In genomic region chr11:30572790-30573395, GRCm38 (mm10) we compare ENCODE assay signal across 18 mouse cellular contexts.
DNase-seq lines count a peak whose midpoint lies in the region; ATAC-seq and TF ChIP-seq lines count a peak whose summit lies in the region.
"Had no signal": no experiment of that assay in that cellular context is flagged by ENCODE, and none has a peak within 500 bp of the region (broad histone marks: within the 10 kb centered on the region; RNA-seq: fewer than 3 reads in every experiment).

No protein-coding gene starts in this region.

- H3K4me3 ChIP-seq in intestine, postnatal 0 days (ENCODE audit: low read depth, low read length), result peak overlapping the region; percentile 1; the same call in 1 of the 2 replicates
- H3K4me3 ChIP-seq in hindbrain, embryonic 12.5 days, result no peak overlapping the region
- H3K4me3 ChIP-seq: erythroblast, embryonic 14.5 days; gastrocnemius, adult 2 months; heart, adult 2 months; megakaryocyte, embryonic 14.5 days had no signal

- no peaks in the 10 kb centered on the region for H3K4me1 ChIP-seq in intestine, postnatal 0 days (replicated peaks; ENCODE audit: control insufficient read depth, insufficient read depth, low read length)
- H3K4me1 ChIP-seq in hindbrain, embryonic 12.5 days, result no peaks in the 10 kb centered on the region
- H3K4me1 ChIP-seq: megakaryocyte, embryonic 14.5 days had no signal

- H3K27ac ChIP-seq in intestine, postnatal 0 days (ENCODE audit: low read depth, low read length), result no peak overlapping the region
- H3K27ac ChIP-seq in hindbrain, embryonic 12.5 days, result no peak overlapping the region
- H3K27ac ChIP-seq: gastrocnemius, adult 2 months; heart, adult 2 months had no signal

- H3K9me3 ChIP-seq in intestine, postnatal 0 days (ENCODE audit: control insufficient read depth), result no peaks in the 10 kb centered on the region
- no peaks in the 10 kb centered on the region for H3K9me3 ChIP-seq in hindbrain, embryonic 12.5 days (replicated peaks)
- H3K9me3 ChIP-seq: megakaryocyte, embryonic 14.5 days had no signal

- no peak overlapping the region for H3K9ac ChIP-seq in intestine, postnatal 0 days (ENCODE audit: low read depth, low read length)
- no peak overlapping the region for H3K9ac ChIP-seq in hindbrain, embryonic 12.5 days

- 64% methylated on average over 15 of the region's 15 CpGs for WGBS in intestine, postnatal 0 days
- WGBS in hindbrain, embryonic 12.5 days, result 90% methylated on average over 15 of the region's 15 CpGs

- no peaks in the 10 kb centered on the region for H3K36me3 ChIP-seq in intestine, postnatal 0 days (ENCODE audit: control insufficient read depth, insufficient read depth)
- no peaks in the 10 kb centered on the region for H3K36me3 ChIP-seq in hindbrain, embryonic 12.5 days

- peak; percentile 3 for DNase-seq in kidney, adult 18-20 months
- DNase-seq in kidney, postnatal 14 days, result no peak
- DNase-seq in NIH3T3 (ENCODE audit: low read depth), result peak; percentile 20
- DNase-seq in lung, postnatal 36 days, result peak; percentile 65
- no peak for DNase-seq in layer of hippocampus, adult 9-10 months (ENCODE audit: low spot score)
- DNase-seq: cerebellum, postnatal 10 days; gastrocnemius, adult 2 months; heart, adult 2 months; heart, postnatal 10 days; spleen, adult 18-20 months; thymus, adult 18-20 months had no signal

- TF ChIP-seq CTCF in intestine, postnatal 0 days (IDR thresholded peaks at IDR 0.05; ENCODE audit: low read depth), result no peak

- no peak for ATAC-seq in intestine, postnatal 0 days
- ATAC-seq in hindbrain, embryonic 12.5 days (ENCODE audit: low FRiP score), result no peak
- ATAC-seq: forebrain, embryonic 16.5 days; hindbrain, embryonic 16.5 days had no signal

- H3K27me3 ChIP-seq in intestine, postnatal 0 days (replicated peaks; ENCODE audit: control insufficient read depth, insufficient read depth, low read length), result no peaks in the 10 kb centered on the region
- no peaks in the 10 kb centered on the region for H3K27me3 ChIP-seq in hindbrain, embryonic 12.5 days
- H3K27me3 ChIP-seq: megakaryocyte, embryonic 14.5 days had no signal

- no peak overlapping the region; the same call in 1 of the 2 replicates for H3K4me2 ChIP-seq in intestine, postnatal 0 days (replicated peaks; ENCODE audit: low read depth)
- H3K4me2 ChIP-seq in hindbrain, embryonic 12.5 days (replicated peaks), result no peak overlapping the region
- H3K4me2 ChIP-seq: liver, embryonic 11.5 days had no signal

Comparison
In these comparisons a context has a peak if more than half of its experiments do, and no peak if none do; other contexts are left out.
1. DNase-seq: peak in kidney, adult 18-20 months (single experiment), NIH3T3 (single experiment) and lung, postnatal 36 days (single experiment); none in kidney, postnatal 14 days (single experiment) and layer of hippocampus, adult 9-10 months (single experiment).